In genomic region chr16:85747589-85748360, GRCm38 (mm10) we compare ENCODE assay signal across 9 mouse cellular contexts. TPM values are rescaled to one million over a fixed set of nuclear protein-coding genes. Genes with fewer than 3 reads are reported as not detected.
DNase-seq lines count a peak whose midpoint lies in the region; ATAC-seq and TF ChIP-seq lines count a peak whose summit lies in the region.
"Had no signal": no experiment of that assay in that cellular context is flagged by ENCODE, and none has a peak within 500 bp of the region (broad histone marks: within the 10 kb centered on the region; RNA-seq: fewer than 3 reads in every experiment).

No protein-coding gene starts in this region.

- H3K9ac ChIP-seq in forebrain, embryonic 15.5 days (replicated peaks): no peak overlapping the region
- no peak overlapping the region for H3K9ac ChIP-seq in forebrain, embryonic 12.5 days
- H3K9ac ChIP-seq in intestine, postnatal 0 days (ENCODE audit: low read depth, low read length): no peak overlapping the region
- H3K9ac ChIP-seq in liver, embryonic 11.5 days (ENCODE audit: low read depth, low read length): no peak overlapping the region
- H3K9ac ChIP-seq: liver, embryonic 13.5 days had no signal

- peaks cover 6% of the 10 kb centered on the region for H3K4me1 ChIP-seq in forebrain, embryonic 15.5 days
- no peaks in the 10 kb centered on the region for H3K4me1 ChIP-seq in forebrain, embryonic 12.5 days
- no peaks in the 10 kb centered on the region for H3K4me1 ChIP-seq in intestine, postnatal 0 days (replicated peaks; ENCODE audit: control insufficient read depth, insufficient read depth, low read length)
- no peaks in the 10 kb centered on the region for H3K4me1 ChIP-seq in liver, embryonic 11.5 days (replicated peaks; ENCODE audit: control insufficient read depth, insufficient read depth, low read length)
- H3K4me1 ChIP-seq: liver, embryonic 13.5 days had no signal

- H3K4me3 ChIP-seq in forebrain, embryonic 15.5 days: no peak overlapping the region
- H3K4me3 ChIP-seq in forebrain, embryonic 12.5 days (replicated peaks): no peak overlapping the region
- no peak overlapping the region for H3K4me3 ChIP-seq in intestine, postnatal 0 days (ENCODE audit: low read depth, low read length)
- no peak overlapping the region for H3K4me3 ChIP-seq in liver, embryonic 11.5 days (ENCODE audit: low read depth, low read length)
- H3K4me3 ChIP-seq: liver, embryonic 13.5 days had no signal

- TF ChIP-seq CTCF in intestine, postnatal 0 days (IDR thresholded peaks at IDR 0.05; ENCODE audit: low read depth): no peak

- peak; percentile 35 to 54 for DNase-seq in adrenal gland, adult 18-20 months (ENCODE audit: low spot score in 2 of 2)
- peak; percentile 40 for DNase-seq in gastrocnemius, postnatal 25 days
- DNase-seq in lung, postnatal 4 days: peak; percentile 87 to 92
- DNase-seq in liver, embryonic 11.5 days (ENCODE audit: low spot score): no peak
- DNase-seq: liver, embryonic 13.5 days had no signal

- no peaks in the 10 kb centered on the region for H3K9me3 ChIP-seq in forebrain, embryonic 15.5 days
- no peaks in the 10 kb centered on the region for H3K9me3 ChIP-seq in forebrain, embryonic 12.5 days
- no peaks in the 10 kb centered on the region for H3K9me3 ChIP-seq in intestine, postnatal 0 days (ENCODE audit: control insufficient read depth)
- no peaks in the 10 kb centered on the region for H3K9me3 ChIP-seq in liver, embryonic 11.5 days (ENCODE audit: control insufficient read depth, low read length)
- H3K9me3 ChIP-seq: liver, embryonic 13.5 days had no signal

- peak overlapping the region; percentile 18 for H3K4me2 ChIP-seq in forebrain, embryonic 15.5 days (replicated peaks)
- no peak overlapping the region for H3K4me2 ChIP-seq in forebrain, embryonic 12.5 days
- H3K4me2 ChIP-seq in intestine, postnatal 0 days (replicated peaks; ENCODE audit: low read depth): no peak overlapping the region
- no peak overlapping the region for H3K4me2 ChIP-seq in liver, embryonic 11.5 days
- H3K4me2 ChIP-seq: liver, embryonic 13.5 days had no signal

- H3K27ac ChIP-seq in forebrain, embryonic 15.5 days (replicated peaks): no peak overlapping the region
- no peak overlapping the region for H3K27ac ChIP-seq in forebrain, embryonic 12.5 days
- peak overlapping the region; percentile 21; the same call in 1 of the 2 replicates for H3K27ac ChIP-seq in intestine, postnatal 0 days (ENCODE audit: low read depth, low read length)
- H3K27ac ChIP-seq in liver, embryonic 11.5 days (ENCODE audit: low read depth, low read length): no peak overlapping the region
- H3K27ac ChIP-seq: liver, embryonic 13.5 days had no signal

- H3K36me3 ChIP-seq in forebrain, embryonic 15.5 days: no peaks in the 10 kb centered on the region
- no peaks in the 10 kb centered on the region for H3K36me3 ChIP-seq in forebrain, embryonic 12.5 days (replicated peaks)
- no peaks in the 10 kb centered on the region for H3K36me3 ChIP-seq in intestine, postnatal 0 days (ENCODE audit: control insufficient read depth, insufficient read depth)
- H3K36me3 ChIP-seq in liver, embryonic 11.5 days (ENCODE audit: control insufficient read depth, insufficient read depth, low read length): no peaks in the 10 kb centered on the region
- H3K36me3 ChIP-seq: liver, embryonic 13.5 days had no signal

- 37% methylated on average over 16 of the region's 16 CpGs for WGBS in forebrain, embryonic 15.5 days
- 77% methylated on average over 16 of the region's 16 CpGs for WGBS in forebrain, embryonic 12.5 days
- WGBS in intestine, postnatal 0 days: 52% methylated on average over 16 of the region's 16 CpGs
- WGBS in liver, embryonic 11.5 days: 75% methylated on average over 16 of the region's 16 CpGs

- no peaks in the 10 kb centered on the region for H3K27me3 ChIP-seq in forebrain, embryonic 15.5 days
- H3K27me3 ChIP-seq in forebrain, embryonic 12.5 days: no peaks in the 10 kb centered on the region
- no peaks in the 10 kb centered on the region for H3K27me3 ChIP-seq in intestine, postnatal 0 days (replicated peaks; ENCODE audit: control insufficient read depth, insufficient read depth, low read length)
- H3K27me3 ChIP-seq in liver, embryonic 11.5 days (replicated peaks; ENCODE audit: control insufficient read depth, insufficient read depth, low read length): no peaks in the 10 kb centered on the region
- H3K27me3 ChIP-seq: liver, embryonic 13.5 days had no signal

- ATAC-seq in forebrain, embryonic 15.5 days (replicated peaks): peak; percentile 95
- no peak for ATAC-seq in forebrain, embryonic 12.5 days (ENCODE audit: low FRiP score)
- ATAC-seq in intestine, postnatal 0 days: peak; percentile 47; the same call in 1 of the 2 replicates
- no peak for ATAC-seq in granulocyte monocyte progenitor cell, adult 5-6 weeks (replicated peaks; ENCODE audit: poor library complexity, severe bottlenecking)
- no peak for ATAC-seq in liver, embryonic 11.5 days (replicated peaks; ENCODE audit: low FRiP score)

RNA-seq across cellular contexts. Expression of gene Adamts1, which starts 55.1 kb away (rescaled TPM):
- polyA plus RNA-seq in forebrain, embryonic 15.5 days (2015; fragmentation: Nextera tagmentation; extraction: Ambion mirVana): 9.6 and 13.0 TPM in 2 replicates
- polyA plus RNA-seq in forebrain, embryonic 12.5 days (2016; fragmentation: Nextera tagmentation; extraction: Ambion mirVana): 10.3 and 14.3 TPM in 2 replicates
- total RNA-seq in adrenal gland, adult 18-20 months (2021): 10 to 100 TPM; 28.1 to 67.9 TPM
- total RNA-seq in gastrocnemius, postnatal 25 days (2021): 10 to 100 TPM; 25.1 to 25.2 TPM
- polyA plus RNA-seq in intestine, postnatal 0 days (2015; fragmentation: Nextera tagmentation; extraction: Ambion mirVana): 8.2 and 10.0 TPM in 2 replicates
- total RNA-seq in granulocyte monocyte progenitor cell, adult 5-6 weeks (2014; fragmentation: Nextera tagmentation): not detected in 2 replicates
- 0.26 and 0.52 TPM in 2 replicates for total RNA-seq in granulocyte monocyte progenitor cell, adult 5-6 weeks (2017)
- 23.6 and 25.6 TPM in 2 replicates for polyA plus RNA-seq in liver, embryonic 11.5 days (2014; fragmentation: Nextera tagmentation; extraction: Ambion mirVana)

Comparison
In these comparisons a context has a peak if more than half of its experiments do, and no peak if none do; other contexts are left out.
1. ATAC-seq: peak in forebrain, embryonic 15.5 days (single experiment) and intestine, postnatal 0 days (single experiment); none in forebrain, embryonic 12.5 days (single experiment), granulocyte monocyte progenitor cell, adult 5-6 weeks (single experiment) and liver, embryonic 11.5 days (single experiment).